Mouse (Mus musculus): ENCODE measurements around the gene Rassf6.
A peak's percentile ranks its signal among the peaks of the same experiment; 100 is the strongest.

The Rassf6 gene

GRCm38 (mm10) chr5:90640286-90641217 is at the start of gene Rassf6:
TSS of gene Rassf6 (minus strand) at chr5:90640657.
- DNase-seq (ENCODE audit: low read depth, low spot score): no peak

GRCm38 (mm10) chr5:90689426-90690128 is 49.1 kb upstream of the Rassf6 start:
- no peak for DNase-seq (ENCODE audit: low read depth, low spot score)

- no peak for DNase-seq (ENCODE audit: low read depth, low spot score)
Measured at GRCm38 (mm10) chr5:90687913-90688312, 47.5 kb upstream of the Rassf6 start.

GRCm38 (mm10) chr5:90684994-90685393 is 44.5 kb upstream of the Rassf6 start:
- no peak for DNase-seq (ENCODE audit: low read depth, low spot score)

GRCm38 (mm10) chr5:90681842-90682241 is 41.4 kb upstream of the Rassf6 start:
- no peak for DNase-seq (ENCODE audit: low read depth, low spot score)

GRCm38 (mm10) chr5:90677560-90677959 is 37.1 kb upstream of the Rassf6 start:
- DNase-seq (ENCODE audit: low read depth, low spot score): no peak

GRCm38 (mm10) chr5:90661852-90662251 is 21.4 kb upstream of the Rassf6 start:
- DNase-seq (ENCODE audit: low read depth, low spot score): no peak

- DNase-seq (ENCODE audit: low read depth, low spot score): peak; percentile 2
Measured at GRCm38 (mm10) chr5:90661436-90661835, 21.0 kb upstream of the Rassf6 start.

GRCm38 (mm10) chr5:90660411-90660810 is 20.0 kb upstream of the Rassf6 start:
- DNase-seq (ENCODE audit: low read depth, low spot score): no peak

- no peak for DNase-seq (ENCODE audit: low read depth, low spot score)
Measured at GRCm38 (mm10) chr5:90656681-90657080, 16.2 kb upstream of the Rassf6 start.

- no peak for DNase-seq (ENCODE audit: low read depth, low spot score)
Measured at GRCm38 (mm10) chr5:90655891-90656290, 15.4 kb upstream of the Rassf6 start.

- no peak for DNase-seq (ENCODE audit: low read depth, low spot score)
Measured at GRCm38 (mm10) chr5:90654798-90655197, 14.3 kb upstream of the Rassf6 start.

- DNase-seq (ENCODE audit: low read depth, low spot score): no peak
Measured at GRCm38 (mm10) chr5:90652724-90653123, 12.3 kb upstream of the Rassf6 start.

GRCm38 (mm10) chr5:90650466-90651150 is 10.2 kb upstream of the Rassf6 start:
- no peak for DNase-seq (ENCODE audit: low read depth, low spot score)

- no peak for DNase-seq (ENCODE audit: low read depth, low spot score)
Measured at GRCm38 (mm10) chr5:90647473-90647872, 7.0 kb upstream of the Rassf6 start.

GRCm38 (mm10) chr5:90646398-90646797 is 5.9 kb upstream of the Rassf6 start:
- DNase-seq (ENCODE audit: low read depth, low spot score): no peak

- no peak for DNase-seq (ENCODE audit: low read depth, low spot score)
Measured at GRCm38 (mm10) chr5:90645579-90645978, 5.1 kb upstream of the Rassf6 start.

GRCm38 (mm10) chr5:90641218-90641610 is 757 bp upstream of the Rassf6 start:
- no peak for DNase-seq (ENCODE audit: low read depth, low spot score)

- DNase-seq (ENCODE audit: low read depth, low spot score): no peak
Measured at GRCm38 (mm10) chr5:90634885-90635284, 5.6 kb downstream of the Rassf6 start.

GRCm38 (mm10) chr5:90628530-90628929 is 11.9 kb downstream of the Rassf6 start:
- DNase-seq (ENCODE audit: low read depth, low spot score): no peak

GRCm38 (mm10) chr5:90628011-90628410 is 12.4 kb downstream of the Rassf6 start:
- DNase-seq (ENCODE audit: low read depth, low spot score): no peak

GRCm38 (mm10) chr5:90627423-90627822 is 13.0 kb downstream of the Rassf6 start:
- no peak for DNase-seq (ENCODE audit: low read depth, low spot score)

All from c-Kit-negative CD71-positive TER-119-positive erythroid progenitor cells, embryonic 14.5 days (primary cell).